In genomic region chr10:13973563-13974179, GRCm38 (mm10) we compare ENCODE assay signal across 17 mouse cellular contexts. TPM values are rescaled to one million over a fixed set of nuclear protein-coding genes. Genes with fewer than 3 reads are reported as not detected.
DNase-seq lines count a peak whose midpoint lies in the region; ATAC-seq and TF ChIP-seq lines count a peak whose summit lies in the region.
"Had no signal": no experiment of that assay in that cellular context is flagged by ENCODE, and none has a peak within 500 bp of the region (broad histone marks: within the 10 kb centered on the region; RNA-seq: fewer than 3 reads in every experiment).

No protein-coding gene starts in this region.

- no peak for TF ChIP-seq POLR2A in heart, adult 2 months (IDR thresholded peaks at IDR 0.05; ENCODE audit: insufficient read depth, low read depth, low read length)

- TF ChIP-seq CTCF in heart, adult 2 months (IDR thresholded peaks at IDR 0.05) = no peak

- H3K9me3 ChIP-seq in lung, embryonic 16.5 days (ENCODE audit: control insufficient read depth, low read length) = no peaks in the 10 kb centered on the region
- H3K9me3 ChIP-seq: liver, embryonic 13.5 days; neural tube, embryonic 12.5 days had no signal

- H3K4me2 ChIP-seq in lung, embryonic 16.5 days (ENCODE audit: low read depth, low read length) = no peak overlapping the region
- H3K4me2 ChIP-seq: liver, embryonic 13.5 days; neural tube, embryonic 12.5 days had no signal

- DNase-seq in cerebellum, adult 11-12 months = peak; percentile 35
- no peak for DNase-seq in cerebellum, postnatal 36 days
- no peak for DNase-seq in heart, adult 2 months
- no peak for DNase-seq in heart, adult 11 months
- DNase-seq in lung, postnatal 10 days = no peak
- peak; percentile 17 for DNase-seq in induced T-regulatory cell, adult 2 months (ENCODE audit: low read depth)
- DNase-seq in c-Kit-positive CD71-positive TER-119-positive erythroid progenitor cells, embryonic 14.5 days (ENCODE audit: low spot score) = no peak
- DNase-seq: gastrocnemius, postnatal 10 days; left cerebral cortex, postnatal 4 days; liver, embryonic 13.5 days had no signal

- peak; percentile 12; the same call in 1 of the 2 replicates for ATAC-seq in lung, embryonic 16.5 days (ENCODE audit: low read depth)
- ATAC-seq: inflammation-experienced regulatory T-cells, adult 6 months; midbrain, embryonic 16.5 days; Patski had no signal

- peaks cover 5% of the 10 kb centered on the region for H3K79me2 ChIP-seq in heart, adult 2 months (replicated peaks; ENCODE audit: control insufficient read depth, insufficient read depth, low read length)

- WGBS in heart, adult 2 months = 57% methylated on average over 7 of the region's 7 CpGs
- WGBS in lung, embryonic 16.5 days = 64% methylated on average over 7 of the region's 7 CpGs

- H3K4me1 ChIP-seq in heart, adult 2 months (ENCODE audit: control insufficient read depth, insufficient read depth, low read length) = peaks cover 14% of the 10 kb centered on the region
- peaks cover 12% of the 10 kb centered on the region for H3K4me1 ChIP-seq in lung, embryonic 16.5 days (replicated peaks; ENCODE audit: control insufficient read depth, insufficient read depth, low read length)
- H3K4me1 ChIP-seq: liver, embryonic 13.5 days had no signal

- no peaks in the 10 kb centered on the region for H3K27me3 ChIP-seq in heart, adult 2 months (ENCODE audit: control insufficient read depth, insufficient read depth, low read length)
- H3K27me3 ChIP-seq in lung, embryonic 16.5 days (ENCODE audit: control insufficient read depth, insufficient read depth, low read depth, low read length) = no peaks in the 10 kb centered on the region
- H3K27me3 ChIP-seq: neural tube, embryonic 12.5 days; Patski had no signal

- intact Hi-C loops in heart, adult 2 months (cut with DNase I) = no loop called here

- H3K27ac ChIP-seq in heart, adult 2 months = peak overlapping the region; percentile 64; the same call in 1 of the 2 replicates
- no peak overlapping the region for H3K27ac ChIP-seq in lung, embryonic 16.5 days (ENCODE audit: low read length)
- H3K27ac ChIP-seq: liver, embryonic 13.5 days; macrophage; neural tube, embryonic 12.5 days had no signal

- TF ChIP-seq EP300 in heart, adult 2 months (IDR thresholded peaks at IDR 0.05; ENCODE audit: insufficient read depth, low read depth, low read length) = no peak

- no peak overlapping the region for H3K4me3 ChIP-seq in heart, adult 2 months
- no peak overlapping the region for H3K4me3 ChIP-seq in lung, embryonic 16.5 days (ENCODE audit: low read length)
- H3K4me3 ChIP-seq: erythroblast, embryonic 14.5 days; liver, embryonic 13.5 days; neural tube, embryonic 12.5 days had no signal

- no peak overlapping the region for H3K9ac ChIP-seq in heart, adult 2 months (ENCODE audit: low read depth, low read length)
- no peak overlapping the region for H3K9ac ChIP-seq in lung, embryonic 16.5 days (ENCODE audit: low read length)
- H3K9ac ChIP-seq: liver, embryonic 13.5 days; neural tube, embryonic 12.5 days had no signal

- H3K36me3 ChIP-seq in heart, adult 2 months (ENCODE audit: control insufficient read depth, insufficient read depth, low read length) = peaks cover 26% of the 10 kb centered on the region
- no peaks in the 10 kb centered on the region for H3K36me3 ChIP-seq in lung, embryonic 16.5 days (ENCODE audit: control insufficient read depth, insufficient read depth, low read length)
- H3K36me3 ChIP-seq: liver, embryonic 13.5 days; neural tube, embryonic 12.5 days had no signal

RNA-seq across cellular contexts. Expression of gene Hivep2, which starts 7.8 kb away (rescaled TPM):
- total RNA-seq in heart, adult 2 months (2021) = 10 to 100 TPM; 20.9 to 22.6 TPM
- 5.3 and 10.3 TPM in 2 replicates for polyA plus RNA-seq in heart, adult 2 months (2012; rRNA removed)
- polyA plus RNA-seq in lung, embryonic 16.5 days (2015; fragmentation: Nextera tagmentation; extraction: Ambion mirVana) = 4.7 and 5.6 TPM in 2 replicates
- polyA plus RNA-seq: erythroblast, embryonic 14.5 days had no signal

Comparison
In these comparisons a context has a peak if more than half of its experiments do, and no peak if none do; other contexts are left out.
1. DNase-seq: peak in cerebellum, adult 11-12 months (single experiment) and induced T-regulatory cell, adult 2 months (single experiment); none in cerebellum, postnatal 36 days (0 of 2), heart, adult 2 months (0 of 2), heart, adult 11 months (single experiment), lung, postnatal 10 days (single experiment) and c-Kit-positive CD71-positive TER-119-positive erythroid progenitor cells, embryonic 14.5 days (single experiment).